Mouse (Mus musculus) hindbrain, embryonic 11.5 days (tissue): ENCODE results near the gene Cfap54. TPM values are rescaled to one million over a fixed set of nuclear protein-coding genes. Genes with fewer than 3 reads are reported as not detected.

Source experiments
- ATAC-seq: fragments of 200-750 bp; cut with Nextera tagmentation; 2 replicates; pipeline ENCODE4 v1.8.0; 2017; ENCODE audit warnings: mild to moderate bottlenecking, moderate TSS enrichment, moderate library complexity; ENCODE audit not compliant: low FRiP score
- DNase-seq: peaks from one replicate; pipeline ENCODE4 v3.0.0-alpha.2; 2015; ENCODE audit warnings: low spot score
- H3K27ac ChIP-seq: fragments of 300-500 bp; sonication (generic); 2 replicates; pipeline ENCODE4 v1.5.1; 2014; ENCODE audit warnings: mild to moderate bottlenecking, low read depth, low read length
- H3K27me3 ChIP-seq: fragments of 300-500 bp; sonication (generic); 2 replicates; pipeline ENCODE4 v1.6.1; 2014; ENCODE audit warnings: mild to moderate bottlenecking, low read length, moderate library complexity, mixed read lengths; ENCODE audit not compliant: control insufficient read depth, insufficient read depth
- H3K36me3 ChIP-seq: fragments of 300-500 bp; sonication (generic); 2 replicates; pipeline ENCODE4 v1.6.1; 2014; ENCODE audit warnings: mild to moderate bottlenecking, low read length, moderate library complexity, mixed read lengths; ENCODE audit not compliant: control insufficient read depth, insufficient read depth
- H3K4me1 ChIP-seq: fragments of 300-500 bp; sonication (generic); replicated peaks from 2 replicates; pipeline ENCODE4 v1.6.1; 2014; ENCODE audit warnings: low read length, mixed read lengths; ENCODE audit not compliant: control insufficient read depth, insufficient read depth
- H3K4me2 ChIP-seq: fragments of 300-500 bp; sonication (generic); replicated peaks from 2 replicates; pipeline ENCODE4 v1.6.1; 2014; ENCODE audit warnings: mild to moderate bottlenecking, low read depth, low read length
- H3K4me3 ChIP-seq: fragments of 300-500 bp; sonication (generic); 2 replicates; pipeline ENCODE4 v1.5.1; 2014; ENCODE audit warnings: low read depth, low read length
- H3K9ac ChIP-seq: fragments of 300-500 bp; sonication (generic); 2 replicates; pipeline ENCODE4 v1.6.1; 2014; ENCODE audit warnings: low read depth, low read length
- H3K9me3 ChIP-seq: fragments of 300-500 bp; sonication (generic); 2 replicates; pipeline ENCODE4 v1.6.1; 2016; ENCODE audit warnings: low read length; ENCODE audit not compliant: control insufficient read depth
- WGBS: fragments of 180-500 bp; shearing (Covaris S2); extraction: QIAGEN DNeasy Blood & Tissue Kit; methylation state at CpG from one replicate; pipeline ENCODE4 v1.1.7; 2014; 5-methylcytosine and 5-hydroxymethylcytosine counted together
- polyA plus RNA-seq: library from polyadenylated mRNA; unstranded; fragments of >200 nt; fragmentation: Nextera tagmentation; extraction: Ambion mirVana; gene quantifications from 2 replicates; pipeline ENCODE4 v1.2.1, GENCODE M21; 2014

Cfap54 gene
- polyA plus RNA-seq, 1 experiment from 2014 or later = 2.4 TPM

DNA sequence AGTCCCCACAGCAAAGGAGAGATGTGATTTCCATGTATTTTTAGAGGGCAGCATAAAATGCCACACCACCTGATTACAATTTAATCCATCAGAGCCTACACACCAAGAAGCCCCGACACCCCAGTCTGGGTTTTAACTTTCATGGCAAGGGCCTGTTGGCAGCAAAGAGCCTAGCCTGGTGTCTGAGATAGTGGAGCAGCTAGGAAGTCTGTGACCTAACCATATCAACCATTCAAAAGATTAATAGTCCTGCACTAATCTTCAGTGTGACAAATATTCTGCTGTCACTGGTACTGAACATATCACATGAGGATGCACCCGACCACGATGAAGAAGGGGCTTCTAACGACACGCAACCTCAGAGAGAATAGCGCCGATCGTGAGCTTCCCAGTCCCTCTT, 58.1 kb downstream of the Cfap54 start:
- WGBS = 82% methylated on average over 8 of the region's 8 CpGs
- no peak for DNase-seq

DNA sequence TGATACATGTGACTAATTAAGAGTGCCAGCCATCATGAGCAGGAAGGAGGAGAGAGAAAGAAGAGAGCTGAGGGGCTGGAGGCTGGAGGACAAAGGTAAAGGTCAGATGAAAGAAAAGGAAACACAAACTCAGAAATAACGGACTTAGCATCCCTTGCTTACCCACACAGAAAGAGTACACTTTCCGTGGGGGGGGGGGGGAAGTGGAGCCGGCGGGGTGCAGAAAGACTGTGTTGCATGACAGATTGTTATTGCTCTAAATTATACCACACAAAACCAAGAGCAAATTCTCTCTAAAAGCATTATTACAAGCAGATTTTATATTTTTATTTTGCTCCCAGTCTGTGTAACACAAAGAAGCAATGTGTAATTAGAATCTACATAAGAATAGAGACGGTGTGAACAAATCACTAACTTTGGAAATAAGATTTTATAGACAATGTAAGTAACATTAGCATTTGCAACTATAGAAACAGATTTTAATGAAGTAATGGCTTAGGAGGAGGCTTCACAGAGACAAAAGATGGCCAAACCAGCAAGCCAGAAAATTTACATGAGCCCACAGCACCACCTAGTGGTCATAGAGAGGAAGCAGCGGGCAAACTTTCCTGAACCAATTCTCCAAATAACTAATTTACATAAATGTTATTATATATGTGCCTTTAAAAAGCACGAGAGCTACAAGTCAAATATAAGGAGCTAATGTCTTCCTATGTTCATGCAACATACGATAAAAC, 67.2 kb downstream of the Cfap54 start:
- 39% methylated on average over 6 of the region's 8 CpGs for WGBS
- DNase-seq = peak; percentile 89

More for the DNA sequence above, 58.1 kb downstream of the Cfap54 start:
- Histone ChIP-seq H3K4me3 (no peak overlapping the region), H3K9ac (no peak overlapping the region), H3K36me3 (no peaks in the 10 kb centered on the region), H3K27ac (no peak overlapping the region), H3K4me2 (no peak overlapping the region), H3K27me3 (no peaks in the 10 kb centered on the region), H3K9me3 (no peaks in the 10 kb centered on the region), H3K4me1 (no peaks in the 10 kb centered on the region)
- ATAC-seq = no peak

DNA sequence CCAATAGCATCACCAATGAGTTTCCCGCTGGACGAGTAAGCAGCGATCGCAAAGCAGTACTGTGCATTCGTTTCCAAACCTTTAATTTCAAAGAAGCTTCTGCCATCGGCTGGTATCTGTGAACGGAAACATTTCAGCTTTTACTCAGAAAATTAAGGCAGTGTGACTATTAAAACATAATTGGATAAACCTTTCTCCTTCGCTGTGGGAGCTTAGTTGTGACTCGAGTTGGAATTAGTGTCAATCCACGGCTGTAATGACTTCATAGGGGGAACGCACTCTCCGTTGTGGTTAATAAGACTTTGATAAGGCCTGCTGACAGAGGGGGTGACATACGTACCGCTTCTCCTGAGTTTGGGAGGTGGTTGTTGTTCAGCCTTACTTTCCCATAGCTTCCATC, 70.3 kb downstream of the Cfap54 start:
- DNase-seq = no peak
- Histone ChIP-seq H3K27me3 (no peaks in the 10 kb centered on the region), H3K4me1 (no peaks in the 10 kb centered on the region), H3K27ac (no peak overlapping the region), H3K36me3 (no peaks in the 10 kb centered on the region), H3K9me3 (no peaks in the 10 kb centered on the region), H3K4me3 (no peak overlapping the region), H3K9ac (no peak overlapping the region), H3K4me2 (no peak overlapping the region)
- WGBS = 88% methylated on average over 14 of the region's 14 CpGs
- no peak for ATAC-seq

More for the DNA sequence above, 67.2 kb downstream of the Cfap54 start:
- H3K4me3 ChIP-seq = no peak overlapping the region
- no peaks in the 10 kb centered on the region for H3K27me3 ChIP-seq
- no peak overlapping the region for H3K27ac ChIP-seq
- no peaks in the 10 kb centered on the region for H3K9me3 ChIP-seq
- no peak overlapping the region for H3K9ac ChIP-seq
- ATAC-seq = no peak
- H3K4me1 ChIP-seq = no peaks in the 10 kb centered on the region
- no peaks in the 10 kb centered on the region for H3K36me3 ChIP-seq
- H3K4me2 ChIP-seq = no peak overlapping the region

- H3K4me3 ChIP-seq = no peak overlapping the region
- DNase-seq (no peak), ATAC-seq (no peak)
- no peak overlapping the region for H3K4me2 ChIP-seq
- H3K27ac ChIP-seq = no peak overlapping the region
- no peaks in the 10 kb centered on the region for H3K4me1 ChIP-seq
- no peaks in the 10 kb centered on the region for H3K36me3 ChIP-seq
- no peaks in the 10 kb centered on the region for H3K27me3 ChIP-seq
- 77% methylated on average over 3 of the region's 3 CpGs for WGBS
- no peak overlapping the region for H3K9ac ChIP-seq
- no peaks in the 10 kb centered on the region for H3K9me3 ChIP-seq
Measured at GRCm38 (mm10) chr10:93006970-93007369, 74.4 kb downstream of the Cfap54 start.

DNA sequence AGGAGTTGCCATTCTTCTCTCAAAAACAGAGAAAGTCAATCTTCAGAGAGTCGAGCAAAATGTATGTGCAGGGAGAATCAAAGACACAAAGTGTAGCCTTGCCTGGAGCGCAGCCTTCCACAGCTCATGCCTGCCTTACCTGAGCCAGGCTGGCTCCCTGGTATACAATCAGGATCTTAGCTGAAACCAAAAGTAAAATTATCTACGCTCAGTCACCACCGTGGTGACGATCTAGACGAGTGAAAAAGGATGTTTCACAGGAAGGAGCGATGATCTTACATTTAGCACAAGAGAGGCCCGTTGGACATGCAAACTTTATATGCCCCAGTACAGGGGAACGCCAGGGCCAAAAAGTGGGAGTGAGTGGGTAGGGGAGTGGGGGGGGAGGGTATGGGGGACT, 75.0 kb downstream of the Cfap54 start:
- Histone ChIP-seq H3K4me3 (no peak overlapping the region), H3K4me2 (no peak overlapping the region), H3K36me3 (no peaks in the 10 kb centered on the region), H3K9ac (no peak overlapping the region), H3K9me3 (no peaks in the 10 kb centered on the region), H3K27ac (no peak overlapping the region), H3K4me1 (no peaks in the 10 kb centered on the region), H3K27me3 (no peaks in the 10 kb centered on the region)
- DNase-seq = no peak
- no peak for ATAC-seq
- 85% methylated on average over 9 of the region's 9 CpGs for WGBS

GRCm38 (mm10) chr10:92998536-92998935, 82.9 kb downstream of the Cfap54 start:
- Histone ChIP-seq H3K9ac (no peak overlapping the region), H3K4me1 (no peaks in the 10 kb centered on the region), H3K27ac (no peak overlapping the region), H3K36me3 (no peaks in the 10 kb centered on the region), H3K4me3 (no peak overlapping the region), H3K27me3 (no peaks in the 10 kb centered on the region), H3K9me3 (no peaks in the 10 kb centered on the region), H3K4me2 (no peak overlapping the region)
- WGBS = 86% methylated on average over 9 of the region's 9 CpGs
- DNase-seq (no peak), ATAC-seq (no peak)

- 88% methylated on average over 7 of the region's 7 CpGs for WGBS
- Histone ChIP-seq H3K27ac (no peak overlapping the region), H3K9ac (no peak overlapping the region), H3K4me3 (no peak overlapping the region), H3K9me3 (no peaks in the 10 kb centered on the region), H3K4me1 (no peaks in the 10 kb centered on the region), H3K36me3 (no peaks in the 10 kb centered on the region), H3K27me3 (no peaks in the 10 kb centered on the region), H3K4me2 (no peak overlapping the region)
- ATAC-seq (no peak), DNase-seq (no peak)
Measured at GRCm38 (mm10) chr10:92995186-92995585, 86.2 kb downstream of the Cfap54 start.

- Histone ChIP-seq H3K4me3 (no peak overlapping the region), H3K36me3 (no peaks in the 10 kb centered on the region), H3K4me1 (no peaks in the 10 kb centered on the region), H3K4me2 (no peak overlapping the region), H3K9ac (no peak overlapping the region), H3K27ac (no peak overlapping the region), H3K27me3 (no peaks in the 10 kb centered on the region), H3K9me3 (no peaks in the 10 kb centered on the region)
- no peak for DNase-seq
- WGBS = 56% methylated on average over 3 of the region's 3 CpGs
- no peak for ATAC-seq
Measured at GRCm38 (mm10) chr10:92994340-92994739, 87.1 kb downstream of the Cfap54 start.

- Histone ChIP-seq H3K27ac (no peak overlapping the region), H3K9me3 (no peaks in the 10 kb centered on the region), H3K36me3 (no peaks in the 10 kb centered on the region), H3K9ac (no peak overlapping the region), H3K4me2 (no peak overlapping the region), H3K4me1 (no peaks in the 10 kb centered on the region), H3K27me3 (no peaks in the 10 kb centered on the region), H3K4me3 (no peak overlapping the region)
- no peak for ATAC-seq
- DNase-seq = no peak
Measured at GRCm38 (mm10) chr10:92992526-92992925, 88.9 kb downstream of the Cfap54 start.
